Mouse (Mus musculus) heart, embryonic 13.5 days (tissue): ENCODE data around the gene Cd68. TPM values are rescaled to one million over a fixed set of nuclear protein-coding genes. Genes with fewer than 3 reads are reported as not detected.

Experiments
- ATAC-seq: fragments of 200-750 bp; cut with Nextera tagmentation; 2 replicates; pipeline ENCODE4 v1.8.0; 2017; ENCODE audit warnings: moderate TSS enrichment; ENCODE audit not compliant: insufficient number of reproducible peaks, low FRiP score, low TSS enrichment; ENCODE audit errors: extremely low read depth
- H3K27ac ChIP-seq: fragments of 300-500 bp; sonication (generic); replicated peaks from 2 replicates; pipeline ENCODE4 v1.5.1; 2015; ENCODE audit warnings: moderate library complexity, mild to moderate bottlenecking, inconsistent platforms
- H3K27me3 ChIP-seq: fragments of 300-500 bp; sonication (generic); replicated peaks from 2 replicates; pipeline ENCODE4 v1.6.1; 2015; ENCODE audit warnings: mild to moderate bottlenecking, inconsistent platforms
- H3K36me3 ChIP-seq: fragments of 300-500 bp; sonication (generic); 2 replicates; pipeline ENCODE4 v1.6.1; 2015; ENCODE audit warnings: mild to moderate bottlenecking, inconsistent platforms
- H3K4me1 ChIP-seq: fragments of 300-500 bp; sonication (generic); 2 replicates; pipeline ENCODE4 v1.6.1; 2015; ENCODE audit warnings: inconsistent platforms
- H3K4me2 ChIP-seq: fragments of 300-500 bp; sonication (generic); 2 replicates; pipeline ENCODE4 v1.6.1; 2015; ENCODE audit warnings: inconsistent platforms, mild to moderate bottlenecking, moderate library complexity
- H3K4me3 ChIP-seq: fragments of 300-500 bp; sonication (generic); 2 replicates; pipeline ENCODE4 v1.5.1; 2015; ENCODE audit warnings: moderate library complexity, mild to moderate bottlenecking, inconsistent platforms
- H3K9ac ChIP-seq: fragments of 300-500 bp; sonication (generic); 2 replicates; pipeline ENCODE4 v1.6.1; 2015; ENCODE audit warnings: inconsistent platforms, mild to moderate bottlenecking, moderate library complexity
- H3K9me3 ChIP-seq: fragments of 300-500 bp; sonication (generic); 2 replicates; pipeline ENCODE4 v1.6.1; 2016; ENCODE audit warnings: inconsistent platforms
- whole genome bisulfite sequencing: fragments of 180-500 bp; shearing (Covaris S2); methylation state at CpG from one replicate; pipeline ENCODE4 v1.1.7; 2015; ENCODE audit warnings: mixed read lengths; 5-methylcytosine and 5-hydroxymethylcytosine counted together
- polyA plus RNA-seq: library from polyadenylated mRNA; unstranded; fragments of >200 nt; fragmentation: Nextera tagmentation; extraction: Ambion mirVana; gene quantifications from 2 replicates; pipeline ENCODE4 v1.2.1, GENCODE M21; 2015

Gene Cd68
- 8.8 and 10.5 TPM in 2 replicates for polyA plus RNA-seq

DNA sequence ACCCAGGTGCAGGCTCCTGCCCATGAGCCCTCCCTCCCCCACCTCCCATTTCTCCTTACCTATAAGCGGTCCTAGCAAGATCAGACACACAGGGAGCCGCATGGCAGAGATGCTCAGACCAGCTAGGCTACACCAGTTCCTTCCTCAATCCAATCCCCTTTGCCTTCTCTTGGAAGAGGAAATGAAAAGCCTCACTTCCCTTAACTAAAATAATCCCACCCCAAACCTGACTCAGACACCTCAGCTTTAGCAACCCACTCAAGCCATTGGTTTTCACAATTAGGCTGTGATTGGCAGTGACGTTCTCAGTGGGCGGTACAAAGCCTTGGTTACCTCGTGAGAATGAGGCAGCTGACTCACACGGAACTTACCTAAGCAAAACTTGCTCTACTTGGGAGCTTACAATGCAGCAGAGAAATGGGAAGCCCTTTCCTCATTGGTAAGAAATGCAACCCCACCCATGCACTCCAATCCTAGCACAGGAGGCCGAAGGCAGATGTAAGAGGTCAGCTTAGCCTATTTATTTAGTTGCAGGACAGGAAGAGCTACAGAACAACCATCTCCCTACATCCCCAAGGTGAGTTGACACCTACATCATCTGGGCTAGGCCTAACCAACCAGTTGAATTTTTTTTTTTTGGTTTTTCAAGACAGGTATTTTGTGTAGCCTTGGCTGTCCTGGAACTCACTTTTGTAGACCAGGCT lies at the start of gene Cd68:
Cd68 (minus strand) TSS at position 193 of the 704 bp plus-strand sequence.
- Histone ChIP-seq H3K4me2 (no peak within 1 kb of the TSS), H3K4me1 (peaks cover 42% of the 10 kb centered on the region), H3K27ac (0 out of 2 replicates have a peak within 1 kb of the TSS, but pooled peaks have one; percentile 6), H3K9me3 (no peaks in the 10 kb centered on the region), H3K27me3 (no peaks in the 10 kb centered on the region), H3K9ac (no peak within 1 kb of the TSS), H3K36me3 (peaks cover 75% of the 10 kb centered on the region), H3K4me3 (no peak within 1 kb of the TSS)
- WGBS: 32% methylated on average over 7 of the region's 7 CpGs
- ATAC-seq: no peak

GRCm38 (mm10) chr11:69715482-69715881 lies 49.5 kb upstream of the Cd68 start:
- ATAC-seq: no peak
- H3K9ac ChIP-seq: no peak overlapping the region
- peak overlapping the region; percentile 12; the same call in 1 of the 2 replicates for H3K4me2 ChIP-seq
- peaks cover 14% of the 10 kb centered on the region for H3K4me1 ChIP-seq
- no peak overlapping the region for H3K4me3 ChIP-seq
- no peaks in the 10 kb centered on the region for H3K36me3 ChIP-seq
- no peaks in the 10 kb centered on the region for H3K27me3 ChIP-seq
- H3K27ac ChIP-seq: no peak overlapping the region; the same call in 1 of the 2 replicates
- 50% methylated on average over 9 of the region's 9 CpGs for WGBS
- 0 out of 2 replicates have a peak, but pooled peaks cover 4% of the 10 kb centered on the region for H3K9me3 ChIP-seq

- ATAC-seq: no peak
- Histone ChIP-seq H3K9ac (no peak overlapping the region), H3K4me2 (no peak overlapping the region), H3K36me3 (no peaks in the 10 kb centered on the region), H3K9me3 (0 out of 2 replicates have a peak, but pooled peaks cover 4% of the 10 kb centered on the region), H3K27ac (no peak overlapping the region), H3K4me1 (peaks cover 16% of the 10 kb centered on the region), H3K4me3 (no peak overlapping the region), H3K27me3 (no peaks in the 10 kb centered on the region)
- WGBS: 69% methylated on average over 18 of the region's 18 CpGs
These were observed 48.8 kb upstream of the Cd68 start for GRCm38 (mm10) chr11:69714636-69715329.

- no peak overlapping the region for H3K27ac ChIP-seq
- no peak overlapping the region for H3K4me2 ChIP-seq
- H3K4me3 ChIP-seq: no peak overlapping the region
- H3K27me3 ChIP-seq: no peaks in the 10 kb centered on the region
- ATAC-seq: no peak
- H3K9ac ChIP-seq: no peak overlapping the region
- 0 out of 2 replicates have a peak, but pooled peaks cover 4% of the 10 kb centered on the region for H3K9me3 ChIP-seq
- 76% methylated on average over 20 of the region's 20 CpGs for WGBS
- H3K4me1 ChIP-seq: peaks cover 21% of the 10 kb centered on the region
- H3K36me3 ChIP-seq: no peaks in the 10 kb centered on the region
These were observed 47.2 kb upstream of the Cd68 start for GRCm38 (mm10) chr11:69712954-69713672.

DNA sequence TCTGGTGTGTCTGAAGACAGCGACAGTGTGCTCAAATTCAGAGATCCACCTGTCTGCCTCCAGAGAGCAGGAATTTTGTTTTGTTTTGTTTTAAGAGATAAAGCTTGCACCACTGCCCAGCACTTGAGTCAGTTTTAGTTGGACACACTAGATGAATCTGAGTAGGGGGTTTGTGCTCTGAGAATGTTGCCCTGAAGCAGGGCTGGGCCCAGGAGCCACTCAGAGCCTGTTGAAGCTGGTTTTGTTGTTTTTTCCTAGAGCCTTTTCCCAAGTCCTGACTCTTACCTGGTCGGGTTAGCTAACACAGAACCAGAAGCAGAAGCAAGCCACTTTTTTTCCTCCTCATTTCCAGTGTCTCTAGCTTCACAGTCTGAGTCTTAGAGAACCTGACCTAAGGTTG lies 45.1 kb upstream of the Cd68 start:
- Histone ChIP-seq H3K9me3 (0 out of 2 replicates have a peak, but pooled peaks cover 4% of the 10 kb centered on the region), H3K4me1 (peaks cover 24% of the 10 kb centered on the region), H3K27me3 (no peaks in the 10 kb centered on the region), H3K9ac (no peak overlapping the region), H3K4me3 (no peak overlapping the region), H3K27ac (no peak overlapping the region), H3K4me2 (no peak overlapping the region), H3K36me3 (no peaks in the 10 kb centered on the region)
- 67% methylated on average over 2 of the region's 2 CpGs for WGBS
- no peak for ATAC-seq

- Histone ChIP-seq H3K4me2 (no peak overlapping the region), H3K4me1 (peaks cover 18% of the 10 kb centered on the region), H3K36me3 (no peaks in the 10 kb centered on the region), H3K27me3 (no peaks in the 10 kb centered on the region), H3K27ac (no peak overlapping the region), H3K9me3 (0 out of 2 replicates have a peak, but pooled peaks cover 2% of the 10 kb centered on the region), H3K4me3 (no peak overlapping the region), H3K9ac (no peak overlapping the region)
- ATAC-seq: no peak
- WGBS: 73% methylated on average over 3 of the region's 3 CpGs
These were observed 44.5 kb upstream of the Cd68 start for GRCm38 (mm10) chr11:69710470-69710869.

DNA sequence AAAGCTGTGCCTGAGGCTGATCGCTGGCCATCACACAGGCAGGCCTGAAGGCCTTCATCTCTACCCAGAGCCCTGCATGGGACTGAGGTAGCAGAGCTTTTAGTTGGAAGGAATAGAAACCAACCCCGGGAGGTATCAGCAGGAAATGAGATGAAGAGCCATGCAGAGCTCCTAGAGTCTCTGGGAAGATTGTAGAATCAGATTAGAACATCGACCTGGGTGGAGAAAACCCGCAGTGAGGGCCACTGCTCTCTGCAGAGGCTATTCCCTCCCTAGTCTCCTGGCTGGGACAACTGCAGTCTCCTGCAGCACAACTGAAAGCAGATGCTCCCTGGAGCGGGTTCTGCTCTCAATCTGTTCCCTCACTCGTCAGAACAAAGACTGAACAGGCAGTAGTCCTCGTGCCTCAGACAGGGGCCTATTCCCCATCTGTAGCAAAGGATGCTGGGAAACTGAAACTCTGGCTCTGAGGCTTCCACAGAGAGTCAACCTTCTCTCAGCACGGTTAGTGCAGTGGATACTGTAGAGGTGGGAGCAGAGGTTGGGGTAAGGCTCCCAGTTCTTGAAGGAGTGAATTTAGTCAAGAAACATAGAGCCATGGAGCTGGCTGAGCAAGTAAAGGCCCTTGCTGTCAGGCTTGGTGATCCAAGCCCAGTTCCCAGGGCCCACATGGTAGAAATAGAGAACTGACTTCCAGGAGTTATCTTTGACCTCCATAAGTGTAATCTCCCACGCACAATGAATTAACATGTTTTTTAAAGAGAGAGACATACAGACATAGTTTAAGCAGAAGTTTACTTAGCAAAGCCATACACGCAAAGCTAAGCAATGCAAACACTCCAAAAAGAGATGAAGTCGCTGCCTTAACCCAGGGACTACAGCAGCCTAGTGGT lies 43.8 kb upstream of the Cd68 start:
- H3K4me3 ChIP-seq: no peak overlapping the region
- no peaks in the 10 kb centered on the region for H3K36me3 ChIP-seq
- H3K4me2 ChIP-seq: no peak overlapping the region
- peak overlapping the region; percentile 25; the same call in 1 of the 2 replicates for H3K9ac ChIP-seq
- H3K27me3 ChIP-seq: no peaks in the 10 kb centered on the region
- peaks cover 13% of the 10 kb centered on the region; the same call in 1 of the 2 replicates for H3K4me1 ChIP-seq
- 45% methylated on average over 11 of the region's 11 CpGs for WGBS
- H3K9me3 ChIP-seq: no peaks in the 10 kb centered on the region
- ATAC-seq: no peak
- H3K27ac ChIP-seq: no peak overlapping the region

GRCm38 (mm10) chr11:69708614-69709265 lies 42.8 kb upstream of the Cd68 start:
- Histone ChIP-seq H3K27me3 (no peaks in the 10 kb centered on the region), H3K36me3 (no peaks in the 10 kb centered on the region), H3K27ac (no peak overlapping the region), H3K9me3 (no peaks in the 10 kb centered on the region), H3K4me3 (no peak overlapping the region), H3K4me1 (0 out of 2 replicates have a peak, but pooled peaks cover 12% of the 10 kb centered on the region), H3K9ac (0 out of 2 replicates have a peak overlapping the region, but pooled peaks have one; percentile 5), H3K4me2 (no peak overlapping the region)
- WGBS: 75% methylated on average over 3 of the region's 3 CpGs
- no peak for ATAC-seq

- no peaks in the 10 kb centered on the region for H3K9me3 ChIP-seq
- no peaks in the 10 kb centered on the region for H3K36me3 ChIP-seq
- H3K4me2 ChIP-seq: no peak overlapping the region
- no peak overlapping the region for H3K9ac ChIP-seq
- 0 out of 2 replicates have a peak, but pooled peaks cover 12% of the 10 kb centered on the region for H3K4me1 ChIP-seq
- H3K27me3 ChIP-seq: no peaks in the 10 kb centered on the region
- no peak overlapping the region for H3K27ac ChIP-seq
- no peak for ATAC-seq
- WGBS: 78% methylated on average over 4 of the region's 4 CpGs
- no peak overlapping the region for H3K4me3 ChIP-seq
These were observed 42.0 kb upstream of the Cd68 start for GRCm38 (mm10) chr11:69707873-69708381.

DNA sequence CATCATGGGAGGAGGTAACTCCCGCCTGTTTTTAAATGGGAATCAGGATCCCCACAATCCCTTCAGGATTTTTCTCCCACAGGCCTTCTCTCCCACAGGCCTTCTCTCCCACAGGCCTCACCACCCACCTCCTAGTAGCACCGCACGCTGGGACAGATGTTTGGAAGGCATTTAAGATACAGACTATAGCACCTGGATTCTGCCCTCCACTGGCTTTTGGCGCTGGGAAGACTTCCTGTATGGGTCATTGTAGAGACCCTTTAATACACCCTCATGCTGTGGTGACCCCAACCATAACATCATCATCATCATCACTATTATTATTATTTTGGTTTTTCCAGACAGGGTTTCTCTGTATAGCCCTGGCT lies 41.5 kb upstream of the Cd68 start:
- no peak for ATAC-seq
- no peak overlapping the region for H3K9ac ChIP-seq
- no peaks in the 10 kb centered on the region for H3K9me3 ChIP-seq
- H3K27ac ChIP-seq: no peak overlapping the region
- 85% methylated on average over 4 of the region's 4 CpGs for WGBS
- no peak overlapping the region for H3K4me2 ChIP-seq
- no peaks in the 10 kb centered on the region for H3K36me3 ChIP-seq
- H3K4me3 ChIP-seq: no peak overlapping the region
- 0 out of 2 replicates have a peak, but pooled peaks cover 12% of the 10 kb centered on the region for H3K4me1 ChIP-seq
- H3K27me3 ChIP-seq: no peaks in the 10 kb centered on the region
